Comparison of ENCODE assay signal across 9 mouse cellular contexts in genomic region chr2:71744861-71745507, GRCm38 (mm10). TPM values are rescaled to one million over a fixed set of nuclear protein-coding genes. Genes with fewer than 3 reads are reported as not detected.
DNase-seq lines count a peak whose midpoint lies in the region; ATAC-seq and TF ChIP-seq lines count a peak whose summit lies in the region.
"Had no signal": no experiment of that assay in that cellular context is flagged by ENCODE, and none has a peak within 500 bp of the region (broad histone marks: within the 10 kb centered on the region; RNA-seq: fewer than 3 reads in every experiment).

No protein-coding gene starts in this region.

- peak overlapping the region; percentile 87 for H3K27ac ChIP-seq in bone marrow macrophage, adult 2 months (ENCODE audit: insufficient read depth, low read depth, low read length)
- peak overlapping the region; percentile 81 for H3K27ac ChIP-seq in heart, embryonic 13.5 days (replicated peaks)
- H3K27ac ChIP-seq in liver, embryonic 13.5 days = peak overlapping the region; percentile 25; the same call in 1 of the 2 replicates
- H3K27ac ChIP-seq: limb, embryonic 12.5 days had no signal

- peak overlapping the region; percentile 26 for H3K4me2 ChIP-seq in heart, embryonic 13.5 days
- H3K4me2 ChIP-seq in liver, embryonic 13.5 days = no peak overlapping the region
- H3K4me2 ChIP-seq: limb, embryonic 12.5 days had no signal

- no peak for TF ChIP-seq CTCF in bone marrow macrophage, adult 2 months (IDR thresholded peaks at IDR 0.05; ENCODE audit: low read depth, low read length)

- DNase-seq in layer of hippocampus, adult 9-11 months = peak; percentile 68
- DNase-seq in layer of hippocampus, postnatal 10 days (ENCODE audit: low spot score in 2 of 2) = no peak
- DNase-seq in liver, embryonic 13.5 days = no peak
- DNase-seq in cerebellum, postnatal 36 days = no peak
- DNase-seq in cerebellum, adult 9-11 months = no peak
- DNase-seq in ovary, postnatal 10 days (ENCODE audit: low spot score) = no peak

- no peak overlapping the region for H3K4me3 ChIP-seq in bone marrow macrophage, adult 2 months (ENCODE audit: insufficient read depth, low read length)
- no peak overlapping the region for H3K4me3 ChIP-seq in heart, embryonic 13.5 days
- no peak overlapping the region for H3K4me3 ChIP-seq in liver, embryonic 13.5 days (replicated peaks)
- H3K4me3 ChIP-seq: limb, embryonic 12.5 days had no signal

- peaks cover 48% of the 10 kb centered on the region for H3K4me1 ChIP-seq in bone marrow macrophage, adult 2 months (ENCODE audit: control insufficient read depth, insufficient read depth, low read length)
- peaks cover 52% of the 10 kb centered on the region for H3K4me1 ChIP-seq in heart, embryonic 13.5 days
- peaks cover 15% of the 10 kb centered on the region for H3K4me1 ChIP-seq in liver, embryonic 13.5 days (replicated peaks)

- peak; percentile 53; the same call in 1 of the 2 replicates for ATAC-seq in heart, embryonic 13.5 days (ENCODE audit: extremely low read depth, insufficient number of reproducible peaks, low FRiP score, low TSS enrichment)
- 0 out of 2 replicates have a peak, but pooled peaks have one; percentile 34 for ATAC-seq in liver, embryonic 13.5 days (ENCODE audit: low read depth)

- 8% methylated on average over 11 of the region's 11 CpGs for WGBS in heart, embryonic 13.5 days
- WGBS in liver, embryonic 13.5 days (ENCODE audit: insufficient replicate concordance) = 17% methylated on average over 11 of the region's 11 CpGs

- H3K9me3 ChIP-seq in heart, embryonic 13.5 days = no peaks in the 10 kb centered on the region
- no peaks in the 10 kb centered on the region for H3K9me3 ChIP-seq in liver, embryonic 13.5 days (replicated peaks)
- H3K9me3 ChIP-seq: limb, embryonic 12.5 days had no signal

- H3K9ac ChIP-seq in heart, embryonic 13.5 days = peak overlapping the region; percentile 64; the same call in 1 of the 2 replicates
- H3K9ac ChIP-seq in liver, embryonic 13.5 days = no peak overlapping the region
- H3K9ac ChIP-seq: limb, embryonic 12.5 days had no signal

- no peak for TF ChIP-seq POLR2A in bone marrow macrophage, adult 2 months (IDR thresholded peaks at IDR 0.05; ENCODE audit: borderline replicate concordance, low read depth, low read length)

- H3K36me3 ChIP-seq in heart, embryonic 13.5 days = no peaks in the 10 kb centered on the region
- no peaks in the 10 kb centered on the region for H3K36me3 ChIP-seq in liver, embryonic 13.5 days
- H3K36me3 ChIP-seq: limb, embryonic 12.5 days had no signal

- no peaks in the 10 kb centered on the region for H3K27me3 ChIP-seq in heart, embryonic 13.5 days (replicated peaks)
- no peaks in the 10 kb centered on the region for H3K27me3 ChIP-seq in liver, embryonic 13.5 days
- H3K27me3 ChIP-seq: limb, embryonic 12.5 days had no signal

RNA-seq across cellular contexts. Expression of gene Itga6, which starts 0.4 kb away (rescaled TPM):
- 10 to 100 TPM; 45.8 to 48.3 TPM for total RNA-seq in layer of hippocampus, postnatal 10 days (2021)
- polyA plus RNA-seq in bone marrow macrophage, adult 2 months (2012; ENCODE audit: insufficient read depth, insufficient read length, missing spikeins) = 144 and 160 TPM in 2 replicates
- 65.2 and 65.8 TPM in 2 replicates for polyA plus RNA-seq in heart, embryonic 13.5 days (2015; fragmentation: Nextera tagmentation; extraction: Ambion mirVana)
- polyA plus RNA-seq in liver, embryonic 13.5 days (2015; fragmentation: Nextera tagmentation; extraction: Ambion mirVana) = 6.7 and 9.0 TPM in 2 replicates

Comparison
In these comparisons a context has a peak if more than half of its experiments do, and no peak if none do; other contexts are left out.
1. H3K27ac ChIP-seq: peak in every context shown above with its lines; median percentile 87 in bone marrow macrophage, adult 2 months; 81 in heart, embryonic 13.5 days; 25 in liver, embryonic 13.5 days.